Mouse (Mus musculus) c-Kit-positive CD71-negative TER-119-negative erythroid progenitor cells, embryonic 14.5 days (primary cell): Measurements from ENCODE around the gene Prdx6.
"Not testable (repeated sequence)": the region's sequence is repeated elsewhere in the genome, so short reads cannot be mapped to it uniquely, and the experiment has no call there.

Experiments
- DNase-seq: peaks from one replicate; pipeline ENCODE4 v3.0.0-alpha.2; 2013; ENCODE audit warnings: low read depth

Gene Prdx6

GRCm38 (mm10) chr1:161251417-161252265 lies 622 bp upstream of the Prdx6 start:
- DNase-seq: no peak

GRCm38 (mm10) chr1:161250031-161250603 lies 902 bp downstream of the Prdx6 start:
- no peak for DNase-seq

- no peak for DNase-seq
Observed at GRCm38 (mm10) chr1:161249442-161249841, 1.6 kb downstream of the Prdx6 start.

- no peak for DNase-seq
Observed at GRCm38 (mm10) chr1:161248685-161249084, 2.3 kb downstream of the Prdx6 start.

GRCm38 (mm10) chr1:161247643-161248580 lies 3.1 kb downstream of the Prdx6 start:
- no peak for DNase-seq

- no peak for DNase-seq
Observed at GRCm38 (mm10) chr1:161247176-161247575, 3.8 kb downstream of the Prdx6 start.

- no peak for DNase-seq
Observed at GRCm38 (mm10) chr1:161237750-161238149, 13.3 kb downstream of the Prdx6 start.

- no peak for DNase-seq
Observed at GRCm38 (mm10) chr1:161237339-161237738, 13.7 kb downstream of the Prdx6 start.

GRCm38 (mm10) chr1:161233226-161233839 lies 17.7 kb downstream of the Prdx6 start:
- DNase-seq: no peak

- DNase-seq: no peak
Observed at GRCm38 (mm10) chr1:161232181-161232580, 18.8 kb downstream of the Prdx6 start.

- no peak for DNase-seq
Observed at GRCm38 (mm10) chr1:161224837-161225236, 26.2 kb downstream of the Prdx6 start.

GRCm38 (mm10) chr1:161219816-161220215 lies 31.2 kb downstream of the Prdx6 start:
- no peak for DNase-seq

- peak; percentile 42 for DNase-seq
Observed at GRCm38 (mm10) chr1:161214465-161214864, 36.6 kb downstream of the Prdx6 start.

- DNase-seq: no peak
Observed at GRCm38 (mm10) chr1:161199856-161200255, 51.2 kb downstream of the Prdx6 start.

- not testable (repeated sequence) for DNase-seq
Observed at GRCm38 (mm10) chr1:161196364-161196763, 54.7 kb downstream of the Prdx6 start.

GRCm38 (mm10) chr1:161195541-161196351 lies 55.3 kb downstream of the Prdx6 start:
- peak; percentile 65 for DNase-seq

GRCm38 (mm10) chr1:161190253-161190910 lies 60.6 kb downstream of the Prdx6 start:
- DNase-seq: no peak
